Mouse (Mus musculus) forebrain, embryonic 12.5 days (tissue): ENCODE results near the gene Mcts2. TPM values are rescaled to one million over a fixed set of nuclear protein-coding genes. Genes with fewer than 3 reads are reported as not detected.

ENCODE experiments used
- ATAC-seq: fragments of 200-750 bp; cut with Nextera tagmentation; 2 replicates; pipeline ENCODE4 v1.8.0; 2017; ENCODE audit warnings: moderate TSS enrichment; ENCODE audit not compliant: low FRiP score
- H3K27ac ChIP-seq: fragments of 300-500 bp; sonication (generic); 2 replicates; pipeline ENCODE4 v1.5.1; 2016; ENCODE audit warnings: mild to moderate bottlenecking
- H3K27me3 ChIP-seq: fragments of 300-500 bp; sonication (generic); 2 replicates; pipeline ENCODE4 v1.6.1; 2016; ENCODE audit warnings: mild to moderate bottlenecking
- H3K36me3 ChIP-seq: fragments of 300-500 bp; sonication (generic); replicated peaks from 2 replicates; pipeline ENCODE4 v1.6.1; 2016; ENCODE audit warnings: mild to moderate bottlenecking
- H3K4me1 ChIP-seq: fragments of 300-500 bp; sonication (generic); 2 replicates; pipeline ENCODE4 v1.6.1; 2016
- H3K4me2 ChIP-seq: fragments of 300-500 bp; sonication (generic); 2 replicates; pipeline ENCODE4 v1.6.1; 2016; ENCODE audit warnings: mild to moderate bottlenecking, moderate library complexity
- H3K4me3 ChIP-seq: fragments of 300-500 bp; sonication (generic); replicated peaks from 2 replicates; pipeline ENCODE4 v1.5.1; 2016; ENCODE audit warnings: mild to moderate bottlenecking
- H3K9ac ChIP-seq: fragments of 300-500 bp; sonication (generic); 2 replicates; pipeline ENCODE4 v1.6.1; 2016; ENCODE audit warnings: mild to moderate bottlenecking
- H3K9me3 ChIP-seq: fragments of 300-500 bp; sonication (generic); 2 replicates; pipeline ENCODE4 v1.6.1; 2016
- WGBS: fragments of 180-500 bp; shearing (Covaris S2); methylation state at CpG from one replicate; pipeline ENCODE4 v1.1.7; 2016; 5-methylcytosine and 5-hydroxymethylcytosine counted together
- polyA plus RNA-seq: library from polyadenylated mRNA; unstranded; fragments of >200 nt; fragmentation: Nextera tagmentation; extraction: Ambion mirVana; gene quantifications from 2 replicates; pipeline ENCODE4 v1.2.1, GENCODE M21; 2016

The Mcts2 gene
- polyA plus RNA-seq, 1 experiment from 2014 or later: 41.2 TPM

DNA sequence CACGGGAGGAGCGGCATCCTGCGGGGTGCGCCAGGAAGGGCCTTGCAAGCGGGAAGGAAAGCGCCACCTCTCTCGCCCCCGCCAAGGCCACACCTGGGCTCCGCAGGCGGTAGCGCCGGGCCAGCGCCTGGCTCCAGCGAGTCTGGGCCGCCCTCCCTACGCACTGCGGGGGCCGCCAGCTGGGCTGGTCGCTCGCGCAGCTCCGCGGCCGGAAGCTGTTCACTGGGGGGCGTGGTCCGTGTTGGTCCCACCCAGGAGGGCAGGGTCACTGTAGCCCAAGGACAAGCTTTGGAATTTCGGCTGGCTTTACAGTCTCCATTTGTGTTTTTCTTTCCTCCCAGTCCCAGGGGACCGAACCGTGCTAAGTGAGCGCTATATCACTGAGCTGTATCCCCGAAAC lies 20.8 kb downstream of the Mcts2 start:
- Histone ChIP-seq H3K4me2 (peak overlapping the region; percentile 65), H3K4me3 (peak overlapping the region; percentile 48), H3K27me3 (no peaks in the 10 kb centered on the region), H3K27ac (peak overlapping the region; percentile 84), H3K9me3 (no peaks in the 10 kb centered on the region), H3K36me3 (peaks cover 36% of the 10 kb centered on the region), H3K4me1 (peaks cover 30% of the 10 kb centered on the region), H3K9ac (peak overlapping the region; percentile 75)
- ATAC-seq: peak; percentile 92
- 1% methylated on average over 31 of the region's 31 CpGs for WGBS

DNA sequence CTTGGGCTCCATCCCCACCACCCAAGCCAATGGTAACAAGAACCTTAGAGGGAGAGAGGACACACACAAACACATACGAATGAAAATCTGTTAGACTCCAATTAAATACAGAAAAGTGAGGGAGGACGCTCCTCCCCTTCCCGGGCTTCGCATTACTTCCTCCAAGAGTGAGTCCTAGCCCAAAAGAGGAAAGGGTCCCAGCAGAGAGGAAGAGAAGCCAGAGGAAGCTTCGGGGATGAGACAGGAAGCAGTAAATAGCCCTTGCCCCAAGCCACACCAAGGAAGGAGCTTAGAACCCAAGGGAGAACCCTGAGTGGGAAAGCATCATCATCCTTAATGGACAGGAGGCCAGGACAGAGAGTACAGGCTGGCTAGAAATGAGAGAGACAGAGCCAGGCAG lies 22.2 kb downstream of the Mcts2 start:
- no peak overlapping the region for H3K4me3 ChIP-seq
- peaks cover 22% of the 10 kb centered on the region for H3K36me3 ChIP-seq
- ATAC-seq: no peak
- peaks cover 30% of the 10 kb centered on the region for H3K4me1 ChIP-seq
- no peak overlapping the region for H3K9ac ChIP-seq
- H3K9me3 ChIP-seq: no peaks in the 10 kb centered on the region
- no peak overlapping the region for H3K4me2 ChIP-seq
- WGBS: 94% methylated on average over 5 of the region's 5 CpGs
- no peaks in the 10 kb centered on the region for H3K27me3 ChIP-seq
- no peak overlapping the region for H3K27ac ChIP-seq

DNA sequence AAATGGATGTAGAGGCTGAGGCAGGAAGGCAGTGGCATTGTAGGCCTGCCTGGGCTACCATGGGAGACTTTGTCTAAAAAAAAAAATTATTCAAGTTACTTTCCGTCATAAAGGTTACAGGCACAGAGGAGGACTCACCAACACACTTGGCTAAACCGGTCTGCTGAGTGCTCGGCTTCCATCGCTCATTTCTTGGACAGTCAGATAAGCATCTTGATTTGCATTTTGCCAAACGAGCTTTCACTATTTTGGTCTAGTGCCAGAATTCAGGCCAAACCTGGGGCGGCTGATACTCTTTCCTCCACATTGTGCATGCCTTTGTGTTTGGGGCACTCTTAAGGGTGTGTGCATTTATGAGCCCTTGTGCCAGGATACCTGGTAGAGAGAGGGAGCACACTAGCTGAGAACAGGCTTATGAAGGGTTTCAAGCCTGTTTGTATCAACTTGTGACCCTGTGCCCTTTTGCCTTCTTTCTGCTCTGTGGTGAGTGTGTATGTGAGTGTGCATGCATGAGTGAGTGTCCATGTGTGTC lies 29.5 kb downstream of the Mcts2 start:
- 63% methylated on average over 6 of the region's 6 CpGs for WGBS
- Histone ChIP-seq H3K27ac (0 out of 2 replicates have a peak overlapping the region, but pooled peaks have one; percentile 20), H3K36me3 (no peaks in the 10 kb centered on the region)

DNA sequence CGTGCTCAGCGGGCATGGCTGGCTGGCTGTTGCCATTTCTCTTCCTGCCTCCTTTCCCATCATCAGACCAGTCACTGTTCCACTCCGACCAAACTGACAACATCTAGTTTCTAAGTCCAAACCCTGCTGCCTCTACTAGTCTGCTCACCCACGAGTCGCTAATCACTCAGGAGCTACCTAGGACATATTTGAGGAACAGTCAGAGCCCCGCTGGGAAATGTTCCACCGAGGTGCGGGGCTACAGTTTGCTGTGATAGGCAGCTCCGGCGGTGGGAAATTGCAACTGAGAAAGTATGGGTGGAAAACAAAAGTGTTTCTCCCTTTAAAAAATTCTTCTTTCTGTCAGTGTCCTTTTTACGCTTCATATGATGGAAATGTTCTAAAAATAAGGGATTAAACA lies 30.8 kb downstream of the Mcts2 start:
- WGBS: 62% methylated on average over 11 of the region's 11 CpGs
- Histone ChIP-seq H3K27me3 (0 out of 2 replicates have a peak, but pooled peaks cover under 1% of the 10 kb centered on the region), H3K9ac (no peak overlapping the region), H3K4me3 (no peak overlapping the region), H3K4me2 (no peak overlapping the region), H3K27ac (peak overlapping the region; percentile 69), H3K4me1 (peaks cover 32% of the 10 kb centered on the region), H3K9me3 (no peaks in the 10 kb centered on the region), H3K36me3 (no peaks in the 10 kb centered on the region)
- no peak for ATAC-seq

More for the DNA sequence above, 29.5 kb downstream of the Mcts2 start:
- H3K4me1 ChIP-seq: peaks cover 32% of the 10 kb centered on the region
- no peaks in the 10 kb centered on the region for H3K9me3 ChIP-seq
- no peak overlapping the region for H3K9ac ChIP-seq
- H3K4me2 ChIP-seq: no peak overlapping the region
- H3K27me3 ChIP-seq: no peaks in the 10 kb centered on the region
- H3K4me3 ChIP-seq: no peak overlapping the region
- ATAC-seq: no peak

DNA sequence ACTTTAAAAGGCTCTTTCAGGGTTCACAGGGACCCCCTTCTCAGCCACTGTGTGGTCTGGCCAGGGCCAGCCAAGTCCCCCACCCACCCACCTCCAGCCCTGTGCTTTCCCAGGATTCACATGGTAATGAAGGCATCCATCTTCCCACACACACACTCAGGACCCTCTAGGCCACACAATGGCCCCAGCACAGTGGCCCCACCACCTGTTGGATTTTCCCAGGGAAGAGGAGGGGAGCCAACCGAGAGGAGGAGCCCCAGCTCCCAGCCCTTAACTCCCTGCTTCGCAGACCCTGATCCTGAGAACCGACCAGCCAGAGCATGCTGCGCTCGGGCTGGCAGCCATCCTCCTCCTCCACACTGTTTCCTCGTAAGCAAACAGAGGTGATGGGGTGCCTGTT lies 31.2 kb downstream of the Mcts2 start:
- 0 out of 2 replicates have a peak overlapping the region, but pooled peaks have one; percentile 2 for H3K4me2 ChIP-seq
- H3K9ac ChIP-seq: no peak overlapping the region
- no peaks in the 10 kb centered on the region for H3K9me3 ChIP-seq
- H3K4me3 ChIP-seq: no peak overlapping the region
- peak; percentile 86 for ATAC-seq
- 31% methylated on average over 6 of the region's 6 CpGs for WGBS
- no peaks in the 10 kb centered on the region for H3K36me3 ChIP-seq
- H3K27me3 ChIP-seq: peaks cover 5% of the 10 kb centered on the region; the same call in 1 of the 2 replicates
- peak overlapping the region; percentile 69 for H3K27ac ChIP-seq
- H3K4me1 ChIP-seq: peaks cover 32% of the 10 kb centered on the region

DNA sequence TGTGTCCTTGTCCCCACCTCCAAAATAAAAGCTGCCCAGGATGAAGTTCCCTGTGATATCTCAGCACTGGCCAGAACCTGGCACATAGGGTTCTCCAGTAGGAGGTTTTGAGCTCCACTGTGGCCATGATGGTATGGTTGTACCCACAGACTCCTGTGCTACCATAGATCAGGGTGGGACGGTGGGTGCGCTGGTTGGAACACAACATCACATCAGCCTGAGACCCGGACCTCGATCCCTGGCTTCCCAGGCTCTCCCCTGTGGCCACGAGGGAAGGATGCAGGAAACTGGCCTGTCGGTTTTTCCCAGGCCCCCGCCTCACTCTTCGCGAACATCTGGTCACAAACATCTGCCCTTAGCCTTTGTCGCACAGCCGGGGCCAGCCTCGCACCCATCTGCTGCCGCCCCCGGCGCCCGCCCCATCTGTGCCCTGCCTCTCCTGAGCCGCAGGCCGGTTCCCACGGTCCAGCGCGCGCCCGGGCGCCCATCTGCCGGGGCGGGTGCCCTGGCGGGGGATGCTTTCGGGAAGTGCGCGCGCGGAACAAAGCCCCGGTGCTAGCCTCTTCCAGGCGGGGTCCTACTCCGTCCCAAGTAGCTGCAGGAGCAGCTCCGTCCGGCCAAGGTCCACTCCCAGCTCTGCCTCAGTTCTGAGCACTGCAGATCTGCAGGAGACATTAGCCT lies 37.0 kb downstream of the Mcts2 start:
- WGBS: 3% methylated on average over 36 of the region's 37 CpGs
- Histone ChIP-seq H3K4me2 (peak overlapping the region; percentile 62), H3K36me3 (no peaks in the 10 kb centered on the region), H3K9me3 (no peaks in the 10 kb centered on the region), H3K9ac (peak overlapping the region; percentile 53), H3K27me3 (peaks cover 22% of the 10 kb centered on the region), H3K27ac (no peak overlapping the region), H3K4me1 (peaks cover 35% of the 10 kb centered on the region), H3K4me3 (peak overlapping the region; percentile 35)
- peak; percentile 84 for ATAC-seq

DNA sequence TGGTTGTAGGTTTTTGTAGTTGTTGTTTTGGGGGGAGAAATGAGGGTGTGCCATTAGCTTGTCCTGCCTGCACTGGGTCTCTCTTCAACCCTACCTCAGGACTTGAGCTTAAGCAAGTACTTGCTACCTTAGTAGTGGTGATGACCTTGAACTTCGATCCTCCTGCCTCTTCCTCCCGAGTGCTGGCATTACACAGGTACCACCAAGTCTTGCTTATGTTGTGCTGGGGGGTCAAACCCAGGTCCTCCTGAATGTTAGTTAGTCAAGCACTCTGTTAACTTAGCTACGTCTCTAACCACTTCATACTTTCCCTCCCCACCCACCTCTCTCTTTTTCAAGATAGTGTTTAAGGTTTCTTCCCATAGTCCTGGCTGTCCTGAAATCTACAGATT lies 37.5 kb downstream of the Mcts2 start:
- Histone ChIP-seq H3K36me3 (no peaks in the 10 kb centered on the region), H3K4me3 (peak overlapping the region; percentile 35), H3K9ac (peak overlapping the region; percentile 53), H3K4me1 (peaks cover 32% of the 10 kb centered on the region), H3K4me2 (peak overlapping the region; percentile 62), H3K9me3 (no peaks in the 10 kb centered on the region), H3K27ac (no peak overlapping the region), H3K27me3 (peaks cover 22% of the 10 kb centered on the region)
- no peak for ATAC-seq
- WGBS: 70% methylated on average over 3 of the region's 3 CpGs

DNA sequence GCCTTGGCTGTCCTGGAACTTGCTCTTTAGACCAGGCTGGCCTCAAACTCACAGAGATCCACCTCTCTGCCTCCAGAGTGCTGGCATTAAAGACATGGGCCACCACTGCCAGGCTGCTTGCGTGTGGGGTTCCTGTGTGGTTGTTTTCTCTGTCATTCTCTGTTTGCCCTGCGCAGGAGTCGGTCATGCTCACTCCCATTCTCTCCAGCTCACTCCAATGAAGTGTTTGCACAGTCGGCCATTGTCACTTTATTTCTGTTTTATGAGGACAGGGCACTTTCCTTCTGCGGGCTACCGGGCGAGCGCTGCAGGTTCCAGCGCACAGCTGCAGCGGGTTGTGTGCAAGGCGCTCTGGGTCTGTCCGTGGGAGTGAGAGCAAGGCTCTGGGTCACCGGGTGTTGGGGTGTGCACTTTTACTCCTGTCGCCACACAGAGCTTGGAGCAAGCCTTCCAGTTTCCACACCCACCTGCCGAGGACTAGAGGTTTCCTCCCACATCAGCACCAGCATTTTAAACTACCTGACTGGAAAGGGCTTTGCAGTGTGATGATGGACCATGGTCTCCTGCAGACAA lies 38.4 kb downstream of the Mcts2 start:
- Histone ChIP-seq H3K4me2 (no peak overlapping the region), H3K27me3 (peaks cover 22% of the 10 kb centered on the region), H3K27ac (peak overlapping the region; percentile 10; the same call in 1 of the 2 replicates), H3K4me3 (no peak overlapping the region), H3K9ac (no peak overlapping the region), H3K36me3 (no peaks in the 10 kb centered on the region), H3K9me3 (no peaks in the 10 kb centered on the region), H3K4me1 (peaks cover 35% of the 10 kb centered on the region)
- 69% methylated on average over 15 of the region's 15 CpGs for WGBS
- no peak for ATAC-seq

DNA sequence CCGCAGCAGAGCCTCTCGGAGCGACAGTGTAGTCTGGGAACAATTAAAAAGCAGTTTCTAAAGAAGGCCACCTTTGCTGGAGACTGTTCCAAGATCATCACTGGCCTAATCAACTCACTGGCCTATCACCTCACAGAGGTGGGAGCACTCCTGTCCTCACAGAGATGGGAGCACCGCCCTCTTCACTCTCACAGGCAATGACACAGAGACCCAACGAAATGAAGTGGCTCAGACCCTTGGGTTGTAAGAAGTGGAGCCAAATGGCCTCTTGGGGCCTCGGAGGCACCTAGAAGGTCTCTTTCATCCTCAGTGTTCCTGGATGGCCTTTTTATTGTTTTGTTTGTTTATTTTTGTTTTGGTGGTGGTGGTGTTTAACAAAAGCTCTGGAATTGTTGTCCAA lies 39.4 kb downstream of the Mcts2 start:
- Histone ChIP-seq H3K27me3 (peaks cover 22% of the 10 kb centered on the region), H3K9me3 (no peaks in the 10 kb centered on the region), H3K27ac (no peak overlapping the region), H3K4me3 (no peak overlapping the region), H3K36me3 (no peaks in the 10 kb centered on the region), H3K4me1 (peaks cover 35% of the 10 kb centered on the region), H3K4me2 (no peak overlapping the region), H3K9ac (no peak overlapping the region)
- no peak for ATAC-seq
- WGBS: 91% methylated on average over 6 of the region's 6 CpGs

DNA sequence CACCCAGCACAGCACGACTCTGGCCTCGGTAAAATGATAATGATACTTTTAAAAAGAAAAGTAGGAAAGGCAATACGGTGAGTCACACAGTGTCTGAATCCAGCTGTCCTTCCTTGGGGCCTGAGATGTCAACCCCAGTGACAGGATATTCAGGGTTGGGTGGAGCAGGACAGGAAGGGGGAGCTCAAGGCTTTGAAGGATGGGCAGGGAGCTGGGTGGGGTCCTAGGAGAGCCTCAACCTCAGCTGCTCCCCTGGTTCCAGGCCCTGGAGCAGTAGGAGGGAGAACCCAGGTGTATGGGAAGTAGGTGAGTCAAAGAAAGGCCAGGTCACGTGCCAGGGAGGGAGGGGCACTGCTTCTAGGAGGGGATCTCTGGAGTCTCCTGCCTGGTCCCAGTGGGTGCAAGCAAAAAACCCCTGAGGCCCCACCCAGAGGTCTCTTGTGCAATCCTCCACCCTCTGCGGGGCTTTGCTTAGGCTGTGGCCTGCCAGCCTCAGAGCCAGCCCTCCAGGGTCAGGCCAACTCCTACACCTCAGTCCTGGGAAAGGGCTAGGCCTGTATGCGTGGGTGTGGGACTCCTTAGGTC lies 40.0 kb downstream of the Mcts2 start:
- H3K4me3 ChIP-seq: no peak overlapping the region
- no peaks in the 10 kb centered on the region for H3K36me3 ChIP-seq
- ATAC-seq: no peak
- peaks cover 22% of the 10 kb centered on the region for H3K27me3 ChIP-seq
- H3K4me1 ChIP-seq: peaks cover 35% of the 10 kb centered on the region
- H3K9me3 ChIP-seq: no peaks in the 10 kb centered on the region
- WGBS: 70% methylated on average over 6 of the region's 6 CpGs
- H3K27ac ChIP-seq: no peak overlapping the region
- no peak overlapping the region for H3K4me2 ChIP-seq
- no peak overlapping the region for H3K9ac ChIP-seq

DNA sequence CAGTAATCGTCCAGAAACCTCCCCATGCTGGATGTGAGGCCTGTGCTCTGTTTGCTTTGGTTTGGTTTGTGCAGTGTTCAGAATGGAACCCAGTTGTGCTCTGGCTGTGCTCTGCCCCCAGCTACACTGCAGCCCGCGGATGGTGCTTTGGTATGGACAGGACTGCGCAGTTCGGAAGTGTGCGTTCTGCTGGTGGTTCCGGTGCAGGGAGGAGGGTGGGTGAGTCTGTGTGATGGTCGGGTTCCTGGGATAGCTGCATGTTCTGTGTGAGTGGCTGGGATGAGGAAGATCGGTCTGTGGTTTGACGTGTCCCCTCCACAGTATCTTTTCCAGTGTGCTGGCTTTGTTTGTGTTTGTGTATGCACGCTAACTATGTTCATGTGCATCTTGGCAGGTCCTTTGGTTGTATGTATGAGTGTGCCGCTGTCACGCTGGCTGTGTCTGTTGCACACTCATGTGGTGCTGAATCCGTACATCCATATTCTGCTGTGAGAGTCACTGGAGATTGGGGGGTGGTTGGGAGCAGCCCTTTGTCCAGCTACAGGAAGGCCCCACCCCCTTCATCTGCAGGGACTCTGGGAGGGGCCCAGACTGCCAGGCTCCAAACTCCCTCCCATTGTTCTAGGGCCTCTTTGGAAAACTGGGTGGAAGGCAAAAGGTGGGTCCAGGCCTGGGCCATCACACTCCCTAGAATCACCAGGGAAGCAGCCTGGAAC lies 41.1 kb downstream of the Mcts2 start:
- H3K4me3 ChIP-seq: no peak overlapping the region
- no peak overlapping the region for H3K27ac ChIP-seq
- ATAC-seq: no peak
- peaks cover 18% of the 10 kb centered on the region for H3K27me3 ChIP-seq
- peaks cover 35% of the 10 kb centered on the region for H3K4me1 ChIP-seq
- WGBS: 89% methylated on average over 14 of the region's 14 CpGs
- H3K9me3 ChIP-seq: no peaks in the 10 kb centered on the region
- 0 out of 2 replicates have a peak overlapping the region, but pooled peaks have one; percentile 17 for H3K9ac ChIP-seq
- H3K4me2 ChIP-seq: no peak overlapping the region
- H3K36me3 ChIP-seq: no peaks in the 10 kb centered on the region

DNA sequence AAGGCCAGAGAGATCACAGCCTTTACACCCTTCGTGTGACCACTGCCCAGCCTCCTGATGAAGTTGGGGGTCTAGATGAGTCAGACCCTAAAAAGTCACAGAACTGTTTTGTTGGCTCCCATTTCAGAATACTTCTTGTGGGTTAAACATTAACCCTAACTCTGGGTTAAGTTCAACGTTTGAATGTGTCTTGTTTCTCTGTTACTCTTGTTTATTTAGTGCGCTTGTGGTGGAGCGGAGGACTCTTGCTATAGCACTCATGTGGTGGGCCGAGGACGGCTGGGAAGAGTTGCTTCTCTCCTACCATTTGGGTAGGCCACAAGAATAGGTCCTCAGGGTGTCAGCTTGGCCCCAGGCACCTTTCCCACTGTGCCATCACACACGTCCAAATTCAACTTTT lies 41.8 kb downstream of the Mcts2 start:
- Histone ChIP-seq H3K4me2 (no peak overlapping the region), H3K27ac (no peak overlapping the region), H3K27me3 (peaks cover 15% of the 10 kb centered on the region), H3K36me3 (no peaks in the 10 kb centered on the region), H3K4me1 (peaks cover 34% of the 10 kb centered on the region), H3K4me3 (no peak overlapping the region), H3K9ac (no peak overlapping the region), H3K9me3 (no peaks in the 10 kb centered on the region)
- ATAC-seq: no peak
- 90% methylated on average over 7 of the region's 7 CpGs for WGBS
